Mouse (Mus musculus): ENCODE measurements around the gene Brca2.
"Not testable (repeated sequence)": the region's sequence is repeated elsewhere in the genome, so short reads cannot be mapped to it uniquely, and the experiment has no call there.

Gene Brca2

DNA sequence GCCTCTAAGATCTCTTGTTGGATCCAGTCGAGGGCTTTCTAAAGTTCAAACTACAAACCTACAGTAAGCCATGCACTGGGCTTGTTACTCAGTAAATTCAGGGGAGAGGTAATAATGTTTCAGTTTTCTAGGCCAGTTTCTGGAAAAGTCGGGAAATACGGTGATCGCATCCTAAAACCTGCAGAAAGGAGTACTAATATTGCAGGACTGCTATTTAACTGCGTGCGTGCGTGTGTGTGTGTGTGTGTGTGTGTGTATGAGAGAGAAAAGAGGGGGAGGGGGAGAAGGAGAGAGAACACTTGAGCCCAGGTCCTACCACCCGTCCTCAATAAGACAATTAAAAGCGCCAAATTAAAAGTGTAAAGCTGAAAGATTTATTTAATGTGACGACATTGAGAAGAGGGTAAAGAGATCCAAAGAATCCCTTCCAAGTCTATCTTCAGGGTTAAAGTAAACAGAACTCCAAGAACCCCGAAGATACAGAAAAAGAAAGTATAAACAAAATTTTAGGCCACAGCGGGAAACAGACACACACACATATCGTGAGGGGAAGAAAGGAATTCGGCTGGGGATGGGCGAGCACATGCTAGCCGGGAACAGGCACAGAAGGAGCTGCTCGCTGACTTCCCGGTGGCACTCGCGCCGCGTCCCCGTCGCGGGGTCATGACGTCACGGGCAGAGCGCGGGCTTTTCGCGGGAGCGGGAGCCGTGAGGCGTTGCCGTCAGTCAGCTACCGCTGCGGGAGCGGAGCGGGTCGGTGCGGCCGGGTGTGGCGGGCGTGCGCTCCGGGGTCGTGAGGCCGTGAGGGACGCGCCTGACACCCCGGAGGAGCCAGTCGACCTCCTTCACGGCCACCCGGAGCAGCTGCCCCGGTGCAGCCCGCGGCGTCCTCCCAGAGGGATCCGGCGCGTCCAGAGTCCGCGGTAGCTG, at the start of gene Brca2:
Brca2 (plus strand) TSS at position 694 of the 930 bp plus-strand sequence.
- peak; percentile 86 to 95 for DNase-seq (ENCODE audit: low spot score in 2 of 2)

DNA sequence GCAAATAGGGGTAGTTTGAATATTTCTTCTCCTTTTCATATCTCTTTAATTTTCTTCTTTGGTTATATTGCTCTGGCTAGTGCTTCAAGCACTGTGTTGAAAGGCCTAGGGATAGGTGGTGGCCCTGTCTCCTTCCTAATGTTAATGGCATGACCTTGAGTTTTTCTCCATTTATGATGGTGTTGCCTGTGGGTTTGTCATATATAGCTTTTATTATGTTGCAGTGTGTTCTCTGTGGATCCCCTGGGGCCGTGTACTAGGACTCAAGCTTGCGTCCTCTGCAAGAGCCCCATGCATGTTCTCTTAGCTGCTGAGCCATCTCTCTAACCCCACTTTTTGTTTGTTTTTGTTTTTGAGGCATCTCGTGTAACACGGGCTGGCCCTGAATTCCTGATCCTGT, 45.1 kb upstream of the Brca2 start:
- no peak for DNase-seq (ENCODE audit: low spot score in 2 of 2)

DNA sequence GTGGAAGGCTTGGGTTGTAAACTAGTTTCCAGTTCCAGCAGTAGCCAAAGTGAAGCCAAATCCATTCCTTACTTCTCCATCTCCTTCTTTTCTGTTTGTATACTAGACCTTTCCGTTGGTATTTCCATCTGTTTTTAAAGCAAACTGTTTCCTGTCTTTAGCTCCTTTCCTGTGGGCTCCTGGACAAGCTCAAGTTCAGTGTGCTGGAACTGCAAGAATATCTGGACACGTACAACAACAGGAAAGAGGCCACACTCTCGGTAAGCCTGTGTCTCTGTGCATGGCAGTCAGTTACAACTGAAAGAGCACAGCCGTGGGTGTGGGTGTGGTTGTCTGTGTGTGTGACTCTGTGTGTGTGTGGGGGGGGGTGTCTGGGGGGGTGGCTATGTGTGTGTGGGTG, 43.8 kb upstream of the Brca2 start:
- DNase-seq (ENCODE audit: low spot score in 2 of 2) = no peak

DNA sequence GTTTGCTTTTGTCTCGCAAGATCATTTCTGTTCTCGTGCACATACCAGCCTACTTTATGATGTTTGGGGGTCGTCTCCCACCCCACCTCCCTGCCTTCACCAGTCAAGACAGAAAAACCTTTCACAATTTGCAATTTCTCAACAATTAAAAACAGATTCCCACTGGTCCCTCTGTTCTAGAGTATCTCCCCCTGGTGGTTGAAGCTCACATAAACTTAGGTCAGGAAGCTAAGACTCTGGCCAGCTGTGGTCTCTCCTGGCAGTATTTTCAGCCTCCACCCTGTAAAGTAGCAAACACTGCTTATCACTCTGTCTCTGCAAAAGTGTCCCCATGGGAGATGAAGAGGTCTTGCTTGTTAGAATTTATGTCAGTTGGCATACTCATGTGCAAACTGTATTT, 37.2 kb upstream of the Brca2 start:
- peak in 1 of 2 experiments; percentile 6 for DNase-seq (ENCODE audit: low spot score in 2 of 2)

DNA sequence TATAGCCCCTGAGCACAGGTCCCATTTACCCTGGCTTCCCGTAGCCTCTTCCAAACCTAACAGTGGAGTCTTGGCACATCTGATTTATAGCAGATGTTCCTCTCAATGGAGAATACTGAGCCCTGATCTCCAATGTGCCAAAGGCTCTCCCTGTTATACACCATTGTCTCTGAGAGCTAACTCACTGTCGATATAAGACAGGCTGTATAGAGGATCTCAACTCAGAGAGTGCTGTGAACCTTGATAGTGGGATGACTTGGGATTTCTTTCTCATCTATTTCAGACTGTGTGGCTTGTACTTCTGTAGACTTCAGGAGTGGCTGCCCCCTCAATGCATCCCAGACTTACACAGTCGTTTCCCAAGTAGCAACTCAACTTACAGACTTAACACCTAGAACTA, 32.1 kb upstream of the Brca2 start:
- no peak for DNase-seq (ENCODE audit: low spot score in 2 of 2)

DNA sequence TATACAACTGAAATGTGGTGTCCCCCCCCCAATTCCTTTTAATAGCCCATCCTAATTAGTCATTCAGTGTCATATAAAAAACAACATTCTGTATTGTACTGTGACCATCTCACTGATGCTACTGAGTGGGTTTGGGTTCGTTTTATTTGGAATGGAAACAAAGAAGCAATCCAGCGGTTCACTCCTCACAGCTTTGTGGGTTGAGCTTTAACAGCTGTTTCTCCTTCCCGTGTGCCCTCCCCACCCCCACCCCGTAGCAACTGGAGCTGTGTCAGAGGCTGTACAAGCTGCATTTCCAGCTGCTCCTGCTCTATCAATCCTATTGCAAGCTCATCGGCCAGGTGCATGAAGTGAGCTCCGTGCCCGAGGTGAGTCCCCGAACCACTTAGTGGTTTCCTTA, 31.6 kb upstream of the Brca2 start:
- DNase-seq (ENCODE audit: low spot score in 2 of 2) = no peak

DNA sequence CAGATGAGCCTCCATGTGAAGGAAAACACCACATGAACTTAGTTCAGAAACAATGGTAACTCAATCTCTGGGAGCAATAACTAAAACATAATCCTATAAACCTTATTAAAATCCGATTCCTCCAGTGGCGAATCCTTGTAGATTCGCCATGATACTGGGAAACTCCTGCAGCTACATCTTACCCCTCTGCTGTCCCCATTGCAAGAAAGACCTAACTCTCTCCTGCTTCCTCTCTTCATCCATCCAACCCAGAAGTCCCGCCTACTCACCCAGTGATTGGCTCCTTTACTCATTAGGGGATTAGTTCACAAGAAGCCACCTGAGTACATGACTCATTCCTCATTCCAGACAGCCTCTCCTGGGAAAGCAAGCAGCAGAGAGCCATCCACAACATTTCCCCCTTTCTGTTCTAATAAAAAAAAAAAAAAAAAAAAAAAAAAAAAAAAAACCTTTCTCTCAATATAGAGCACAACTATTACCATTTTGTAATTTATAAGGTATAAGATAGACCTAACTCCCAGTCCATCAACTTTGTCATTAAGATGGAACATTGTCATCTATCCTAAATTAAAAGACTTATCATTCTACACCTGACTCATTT, 30.8 kb upstream of the Brca2 start:
- not testable (repeated sequence) for DNase-seq (ENCODE audit: low spot score in 2 of 2)

DNA sequence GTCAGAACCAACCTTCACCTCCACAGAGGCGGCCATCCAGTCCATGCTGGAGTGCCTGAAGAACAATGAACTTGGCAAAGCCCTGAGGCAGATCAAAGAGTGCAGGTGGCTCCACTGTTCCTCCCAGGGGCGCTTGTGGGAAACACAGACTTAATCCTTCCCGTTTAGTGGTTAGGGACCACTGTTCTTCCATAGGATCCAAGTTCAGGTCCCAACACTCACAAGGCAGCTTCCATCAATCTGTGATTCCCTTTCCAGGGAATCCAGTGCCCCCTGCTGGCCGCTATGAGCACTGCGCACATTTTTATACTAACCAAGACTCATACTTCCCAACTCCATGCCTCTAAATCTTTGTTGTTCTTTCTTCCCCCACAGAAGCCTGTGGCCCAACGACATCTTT, 26.6 kb upstream of the Brca2 start:
- peak in 1 of 2 experiments; percentile 15 for DNase-seq (ENCODE audit: low spot score in 2 of 2)

DNA sequence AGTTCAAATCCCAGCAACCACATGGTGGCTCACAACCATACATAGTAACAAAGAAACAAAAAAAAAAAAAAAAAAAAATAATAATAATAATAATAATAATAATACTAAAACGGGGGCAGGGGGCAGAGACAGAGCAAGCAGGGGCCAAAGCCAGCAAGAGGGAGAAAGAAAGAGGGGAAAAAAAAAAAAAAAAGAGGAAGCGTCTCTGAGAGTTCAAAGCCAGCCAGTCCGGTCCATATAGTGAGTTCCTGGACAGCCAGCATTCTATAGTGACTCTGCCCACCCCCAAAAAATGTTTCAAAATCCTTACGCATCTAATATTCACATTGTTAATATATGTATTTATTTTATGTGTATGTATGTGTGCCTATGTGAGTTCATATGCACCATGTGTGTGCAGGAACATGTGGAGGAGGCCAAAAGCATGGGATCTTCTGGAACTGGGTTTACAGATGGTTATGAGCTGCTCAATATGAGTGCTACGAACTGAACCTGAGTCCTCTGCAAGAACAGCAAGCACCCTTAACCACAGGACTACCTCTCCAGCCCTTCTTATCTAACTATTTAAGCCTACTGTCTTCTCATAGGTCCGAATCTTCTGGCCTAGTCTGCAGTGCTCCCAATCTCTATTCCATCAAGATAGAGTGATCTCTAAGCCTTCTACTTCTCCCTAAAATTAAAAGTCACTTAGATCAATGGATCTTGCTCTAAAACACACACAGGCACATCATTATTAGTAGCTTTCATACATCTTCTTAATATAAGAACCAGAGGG, 11.8 kb upstream of the Brca2 start:
- DNase-seq (ENCODE audit: low spot score in 2 of 2) = no peak

DNA sequence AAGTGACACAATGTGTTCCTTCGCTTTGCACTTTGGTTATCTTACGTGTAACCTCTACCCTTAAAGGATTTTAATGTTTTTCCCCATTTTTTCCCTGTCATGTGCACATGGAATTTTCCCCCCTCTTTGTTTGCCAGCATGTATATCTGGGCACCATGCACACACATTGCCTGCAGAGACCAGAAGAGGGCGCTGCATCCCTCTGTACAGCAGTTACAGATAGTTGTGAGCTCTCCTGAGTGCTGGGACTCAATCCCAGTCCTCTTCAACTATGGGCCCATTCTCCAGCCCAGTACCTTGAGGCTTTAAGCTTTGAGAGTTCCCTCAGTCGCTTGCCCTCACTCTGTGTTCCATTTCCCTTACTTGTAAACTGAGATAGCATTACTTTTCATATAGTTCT, 9.2 kb upstream of the Brca2 start:
- no peak for DNase-seq (ENCODE audit: low spot score in 2 of 2)

DNA sequence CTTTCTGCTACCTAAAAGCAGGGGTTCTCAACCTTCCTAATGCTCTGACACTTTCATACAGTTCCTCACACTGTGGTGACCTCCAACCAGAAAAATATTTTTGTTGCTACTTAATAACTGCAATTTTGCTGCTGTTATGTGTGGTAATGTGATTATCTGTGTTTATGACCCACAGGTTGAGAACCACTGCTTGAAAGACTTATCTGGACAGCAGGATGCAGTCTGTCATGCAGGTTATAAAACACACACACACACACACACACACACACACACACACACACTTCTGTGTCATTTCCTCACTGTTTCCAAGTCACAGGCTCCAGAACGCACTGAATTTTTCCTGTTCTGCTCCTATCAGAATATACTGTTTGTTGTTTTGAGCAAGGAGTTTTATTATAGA, 8.4 kb upstream of the Brca2 start:
- DNase-seq (ENCODE audit: low spot score in 2 of 2) = no peak

DNA sequence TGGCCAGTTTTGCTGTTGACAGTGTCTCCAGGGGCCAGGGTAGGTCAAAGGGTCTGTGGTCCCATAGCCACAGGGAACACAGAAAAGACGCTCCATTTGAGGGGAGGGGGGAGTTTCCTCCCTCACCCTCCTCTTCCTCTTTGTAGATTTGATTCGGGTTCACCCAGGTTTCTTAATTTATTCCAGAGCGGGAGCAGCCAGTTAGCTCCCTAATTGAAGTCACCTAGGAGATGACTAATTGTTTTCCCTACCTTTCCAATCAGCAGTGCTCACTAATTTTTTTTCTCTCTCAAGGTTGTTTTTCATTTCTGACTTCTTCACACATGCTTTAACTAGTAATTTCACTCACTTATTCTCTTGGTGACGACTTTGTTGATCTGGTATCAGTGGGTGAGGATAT, 4.4 kb upstream of the Brca2 start, which contains the start of gene Zar1l:
Zar1l (minus strand) TSS at position 101 of the 400 bp plus-strand sequence.
- DNase-seq (ENCODE audit: low spot score in 2 of 2) = no peak

DNA sequence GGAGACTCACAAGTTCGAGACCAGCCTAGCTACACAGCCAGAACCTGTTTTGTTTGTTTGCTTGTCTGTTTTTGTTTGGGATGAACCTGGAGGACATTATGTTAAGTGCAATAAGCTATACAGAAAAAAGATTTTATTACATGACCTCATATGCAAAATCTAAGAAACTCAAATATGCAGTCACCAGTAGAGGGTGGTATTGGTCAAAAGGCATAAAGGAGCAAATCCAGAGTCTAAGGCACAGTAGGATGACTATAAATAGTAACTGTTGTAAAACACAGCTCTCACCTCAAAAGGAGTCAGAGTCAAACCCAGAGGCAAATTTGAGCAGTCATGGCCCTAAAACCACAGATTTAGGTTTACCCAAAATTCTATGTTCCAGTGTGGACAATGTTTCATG, 2.9 kb upstream of the Brca2 start:
- no peak for DNase-seq (ENCODE audit: low spot score in 2 of 2)

DNA sequence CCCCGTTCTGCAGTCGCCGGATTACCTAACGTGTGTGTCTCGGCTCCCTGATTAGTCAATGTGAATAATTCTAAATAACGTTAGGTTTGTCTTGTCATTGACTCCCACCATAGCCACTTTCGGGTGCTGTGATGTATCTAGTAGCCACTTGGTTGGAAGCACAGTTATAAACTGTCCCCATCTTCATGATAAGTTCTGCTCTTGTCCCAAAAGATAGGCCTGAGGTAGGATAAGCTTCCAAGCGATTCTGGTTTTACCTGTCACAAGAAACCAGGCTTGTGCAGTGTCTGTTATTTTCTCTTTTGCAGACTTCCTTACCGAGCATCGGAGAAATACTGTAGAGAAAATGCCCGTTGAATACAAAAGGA, 421 bp downstream of the Brca2 start:
- no peak for DNase-seq (ENCODE audit: low spot score in 2 of 2)

DNA sequence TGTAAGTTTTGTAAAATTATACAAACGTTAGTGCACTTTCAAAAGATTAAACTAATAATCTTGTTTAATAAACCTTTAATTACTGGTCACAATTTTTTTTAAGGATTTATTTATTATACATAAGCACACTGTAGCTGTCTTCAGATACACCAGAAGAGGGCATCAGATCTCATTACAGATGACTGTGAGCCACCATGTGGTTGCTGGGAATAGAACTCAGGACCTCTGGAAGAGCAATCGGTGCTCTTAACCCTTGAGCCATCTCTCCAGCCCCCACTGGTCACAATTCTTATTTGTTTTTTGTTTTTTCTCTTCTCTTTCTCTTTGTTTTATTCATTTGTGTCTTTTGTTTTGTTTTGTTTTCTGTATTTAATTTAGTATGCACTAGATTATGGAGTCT, 2.8 kb downstream of the Brca2 start:
- no peak for DNase-seq (ENCODE audit: low spot score in 2 of 2)

DNA sequence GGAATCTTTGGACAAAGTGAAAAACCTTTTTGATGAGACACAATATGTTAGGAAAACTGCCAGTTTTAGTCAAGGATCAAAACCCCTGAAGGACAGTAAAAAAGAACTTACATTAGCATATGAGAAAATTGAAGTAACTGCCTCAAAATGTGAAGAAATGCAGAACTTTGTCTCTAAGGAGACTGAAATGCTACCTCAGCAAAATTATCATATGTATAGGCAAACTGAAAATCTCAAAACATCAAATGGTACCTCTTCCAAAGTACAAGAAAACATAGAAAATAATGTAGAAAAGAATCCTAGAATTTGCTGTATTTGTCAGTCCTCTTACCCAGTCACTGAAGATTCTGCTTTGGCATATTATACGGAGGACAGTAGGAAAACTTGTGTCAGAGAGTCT, 18.9 kb downstream of the Brca2 start:
- DNase-seq (ENCODE audit: low spot score in 2 of 2) = no peak

DNA sequence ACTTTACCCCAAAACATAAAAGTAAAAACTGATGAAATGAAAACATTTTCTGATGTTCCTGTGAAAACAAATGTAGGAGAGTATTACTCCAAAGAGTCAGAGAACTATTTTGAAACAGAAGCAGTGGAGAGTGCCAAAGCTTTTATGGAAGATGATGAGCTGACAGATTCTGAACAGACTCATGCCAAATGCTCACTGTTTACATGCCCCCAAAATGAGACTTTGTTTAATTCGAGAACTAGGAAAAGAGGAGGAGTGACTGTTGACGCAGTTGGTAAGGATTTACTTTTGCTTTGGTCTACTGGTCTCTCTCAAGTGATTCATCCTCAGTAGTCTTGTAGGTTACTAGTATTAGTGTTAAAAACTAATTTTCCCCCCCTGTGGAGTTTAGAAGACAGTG, 20.8 kb downstream of the Brca2 start:
- DNase-seq (ENCODE audit: low spot score in 2 of 2) = no peak

DNA sequence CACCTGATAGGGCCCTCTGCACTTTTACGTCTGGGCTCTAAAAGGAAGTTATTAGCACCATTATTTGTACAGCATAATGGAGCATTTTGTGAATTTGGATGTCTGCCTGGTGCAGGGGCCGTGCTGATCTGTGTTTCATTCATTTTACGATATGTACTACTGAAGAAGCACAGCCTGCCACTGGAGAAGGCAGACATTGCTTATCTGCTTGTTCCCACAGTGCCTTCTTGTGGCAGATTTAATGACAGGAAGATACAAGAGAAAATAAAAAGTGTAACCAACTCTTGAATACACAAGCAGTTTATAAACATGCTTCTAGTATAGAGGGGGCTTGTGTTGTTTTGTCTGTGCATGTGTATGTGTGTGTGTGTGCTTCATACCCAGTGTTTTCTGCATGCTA, 29.2 kb downstream of the Brca2 start:
- no peak for DNase-seq (ENCODE audit: low spot score in 2 of 2)

DNA sequence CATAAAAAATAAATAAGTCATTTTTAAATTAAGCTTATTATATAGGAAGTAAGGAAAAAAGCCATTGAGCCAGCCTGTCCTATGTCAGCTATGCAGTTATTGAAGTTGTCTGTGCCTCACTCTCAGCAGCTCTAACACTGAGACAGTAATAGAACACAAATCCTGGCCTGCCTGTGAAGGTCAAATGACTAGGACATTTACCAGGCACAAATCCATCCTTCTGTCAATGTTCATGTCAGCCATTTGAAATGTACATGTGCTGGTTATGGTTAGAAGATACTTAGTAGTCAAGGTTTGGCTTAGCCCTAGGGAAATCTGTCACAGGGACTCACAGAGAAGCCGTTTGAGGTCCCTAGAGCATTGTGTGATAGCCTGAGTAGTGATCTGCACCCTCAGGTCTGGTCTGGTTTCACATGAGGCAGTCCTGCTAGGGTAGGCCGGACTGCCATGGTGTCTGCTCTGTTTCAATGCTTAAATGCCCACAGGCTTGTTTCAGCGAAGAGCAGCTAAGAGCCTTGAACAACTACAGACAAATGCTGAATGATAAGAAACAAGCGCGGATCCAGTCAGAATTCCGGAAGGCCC, 37.2 kb downstream of the Brca2 start:
- DNase-seq (ENCODE audit: low spot score in 2 of 2) = no peak

DNA sequence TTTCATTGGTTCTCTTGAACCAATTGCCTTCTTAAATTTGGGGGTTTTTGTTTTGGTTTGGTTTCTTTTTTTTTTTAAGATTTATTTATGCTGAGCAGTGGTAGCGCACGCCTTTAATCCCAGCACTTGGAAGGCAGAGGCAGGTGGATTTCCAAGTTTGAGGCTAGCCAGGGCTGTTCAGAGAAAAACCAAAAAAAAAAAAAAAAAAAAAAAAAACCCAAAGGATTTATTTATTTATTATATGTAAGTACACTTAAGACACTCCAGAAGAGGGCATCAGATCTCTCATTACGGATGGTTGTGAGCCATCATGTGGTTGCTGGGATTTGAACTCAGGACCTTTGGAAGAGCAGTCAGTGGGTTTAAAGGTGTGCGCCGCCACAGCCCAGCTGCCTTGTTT, 38.4 kb downstream of the Brca2 start:
- no peak for DNase-seq (ENCODE audit: low spot score in 2 of 2)

DNA sequence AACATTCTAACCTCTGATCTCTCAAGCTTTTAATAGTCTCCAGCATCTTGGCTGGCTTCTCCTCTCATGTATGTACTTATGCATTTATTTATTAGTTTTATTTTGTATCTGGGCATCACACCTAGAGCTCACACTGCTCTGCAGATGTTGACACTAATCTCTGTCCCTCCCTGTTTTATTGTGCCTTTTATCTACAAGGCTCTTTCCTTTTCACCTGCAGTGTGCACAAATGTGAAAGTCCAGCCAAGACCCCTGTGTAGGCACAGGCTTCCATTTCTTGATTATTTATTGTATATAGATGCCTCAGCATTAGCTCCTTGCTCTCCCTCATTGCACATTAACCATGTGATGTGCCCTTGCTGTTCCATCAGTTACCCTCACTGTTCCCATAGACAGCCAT, 38.9 kb downstream of the Brca2 start:
- no peak for DNase-seq (ENCODE audit: low spot score in 2 of 2)

DNA sequence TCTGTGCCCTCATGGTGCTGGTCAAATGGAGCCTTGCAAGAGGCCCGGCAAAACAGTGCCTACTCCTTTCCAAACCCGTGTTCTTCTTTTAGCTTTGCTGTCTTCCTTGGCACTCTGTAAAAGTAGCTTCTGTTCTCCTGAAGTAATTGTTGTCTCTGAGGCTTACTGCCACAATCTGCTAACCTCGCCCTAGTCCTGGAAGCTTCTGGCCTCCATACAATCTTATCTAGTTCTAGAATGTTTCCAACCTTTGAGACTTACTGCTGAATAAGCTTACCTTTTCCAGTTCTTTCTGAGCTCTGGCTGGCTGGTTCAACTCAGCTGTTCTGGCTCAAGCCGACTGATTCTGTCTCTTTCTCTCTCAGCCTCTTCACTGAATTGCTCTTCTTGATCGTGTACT, 39.4 kb downstream of the Brca2 start:
- no peak for DNase-seq (ENCODE audit: low spot score in 2 of 2)
